Mouse (Mus musculus) frontal cortex, postnatal 14 days (tissue): ENCODE data around the gene Elac2.

ENCODE experiments used
- DNase-seq, 2 experiments: peaks; one replicate each; pipeline ENCODE4 v3.0.0; 2022; ENCODE audit warnings: low spot score in 2 of 2

The Elac2 gene

DNA sequence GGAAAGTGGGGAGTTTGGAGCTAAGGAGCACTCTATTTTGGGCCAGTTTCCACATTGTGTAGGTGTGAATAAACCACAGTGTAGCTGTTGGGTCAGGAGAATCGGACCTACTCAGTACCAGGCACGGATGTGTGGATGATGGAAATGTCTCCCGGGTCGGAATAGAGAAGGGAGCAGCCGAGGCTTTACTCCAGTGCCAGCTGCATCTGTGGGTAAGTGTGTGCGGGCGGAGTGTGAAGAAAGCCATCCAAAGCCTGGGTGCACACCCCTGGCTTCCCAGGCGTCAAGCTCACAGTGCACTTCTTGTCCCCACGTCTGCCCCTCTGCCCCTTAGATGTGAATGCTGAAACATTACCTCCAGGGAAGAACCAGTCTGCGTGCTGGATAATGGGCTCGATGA, 43.9 kb downstream of the Elac2 start:
- DNase-seq, result no peak

DNA sequence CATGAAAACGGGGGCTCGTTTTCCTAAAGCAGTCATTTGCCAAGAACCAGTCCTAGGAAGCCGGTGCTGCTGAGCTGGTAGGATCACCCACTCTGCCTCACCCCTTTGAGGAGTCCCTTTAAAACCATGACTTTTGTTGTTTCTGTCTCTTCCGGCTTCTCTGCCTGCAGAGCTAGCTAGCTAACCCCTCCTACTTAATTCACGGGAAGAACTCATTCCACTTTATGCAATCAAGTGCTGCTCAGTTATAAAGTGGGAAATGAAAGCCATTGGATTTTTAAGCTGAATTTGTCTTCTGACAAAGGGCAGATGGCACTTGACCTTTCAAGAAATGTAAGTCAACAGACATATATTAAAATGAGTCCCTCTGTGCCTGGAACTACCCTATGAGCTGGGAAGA, 49.2 kb downstream of the Elac2 start:
- no peak for DNase-seq

DNA sequence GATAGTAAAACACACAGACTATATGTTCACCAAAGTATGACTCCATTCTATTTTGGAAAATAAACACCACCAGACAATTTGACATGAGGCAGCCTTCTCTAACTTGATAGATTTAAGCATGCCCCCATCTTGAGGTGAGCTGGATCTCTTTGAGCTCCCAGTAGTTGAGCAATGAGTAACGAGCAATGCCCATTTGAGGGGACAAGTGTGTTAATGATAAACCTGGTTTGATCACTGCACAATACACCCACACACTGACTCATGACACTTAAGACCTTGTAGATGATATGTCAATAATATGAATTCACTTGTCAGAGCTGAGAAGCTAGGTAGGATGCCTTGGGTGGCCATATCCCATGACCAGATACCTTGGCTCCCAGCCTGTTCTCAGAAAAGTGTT, 51.4 kb downstream of the Elac2 start:
- no peak for DNase-seq

DNA sequence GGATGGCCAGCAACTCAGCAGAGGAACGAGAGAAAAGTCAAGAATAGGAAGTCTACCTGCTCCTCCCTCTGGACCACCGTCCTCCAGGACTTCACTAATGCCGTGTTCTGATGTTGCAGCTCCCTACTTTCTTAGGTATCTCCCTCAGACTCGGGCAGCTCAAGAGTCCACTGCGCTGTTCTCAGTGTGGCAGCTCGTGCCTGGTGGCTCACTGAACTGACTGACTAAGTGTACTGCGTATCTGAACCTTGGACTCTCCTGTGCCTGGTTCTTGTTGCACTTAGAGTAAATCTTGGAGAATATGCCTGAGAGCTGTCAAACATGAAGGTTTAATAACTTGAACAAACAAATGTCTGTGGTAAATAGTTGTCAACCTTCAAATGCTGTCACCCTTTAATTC, 53.4 kb downstream of the Elac2 start:
- no peak for DNase-seq

DNA sequence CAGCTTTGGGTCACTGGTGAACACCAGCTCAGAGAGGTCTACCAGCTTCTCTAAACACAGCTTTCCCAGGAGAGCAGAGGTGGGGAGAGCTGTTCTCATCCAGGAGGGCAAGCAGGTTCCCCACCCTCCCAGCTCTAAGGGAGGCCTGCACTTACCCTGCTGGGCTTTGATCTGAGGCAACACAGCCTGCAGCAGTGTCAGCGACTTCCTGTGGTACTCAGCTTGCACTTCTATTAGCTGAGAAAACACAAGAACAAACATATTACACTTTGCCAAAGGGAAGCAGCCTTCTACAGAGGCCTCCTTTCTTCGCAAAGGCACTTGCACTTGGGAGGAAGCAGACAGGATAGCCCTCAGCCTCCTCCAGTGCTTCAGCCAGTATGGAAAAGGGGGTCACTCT, 60.2 kb downstream of the Elac2 start:
- DNase-seq, result no peak

DNA sequence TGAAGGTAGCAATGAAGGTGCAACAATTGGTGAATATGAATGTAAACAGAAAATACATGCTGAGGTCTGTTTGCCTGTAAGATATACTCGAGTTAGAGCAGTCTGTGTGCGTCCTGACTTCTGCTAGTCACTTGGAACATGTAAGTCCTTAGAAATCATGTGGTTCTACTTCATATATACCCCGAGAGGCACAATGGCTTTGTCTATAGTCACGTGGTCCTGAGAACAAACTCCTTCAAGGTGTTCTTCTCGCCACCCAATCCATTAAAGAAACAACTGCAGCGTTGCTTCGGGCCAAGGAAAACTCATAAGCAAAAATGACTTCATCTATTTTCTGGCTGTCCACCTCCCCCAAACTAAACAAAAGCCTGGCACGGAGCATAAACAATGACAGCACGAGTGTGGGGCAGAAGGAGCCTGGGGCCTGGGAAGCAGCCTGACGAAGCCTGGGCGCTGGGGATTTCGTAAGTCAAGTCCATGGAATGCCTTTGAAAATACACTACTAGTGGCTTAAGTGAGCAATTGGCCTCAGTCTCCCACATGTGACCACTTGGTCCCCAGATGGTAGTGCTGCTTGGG, 60.8 kb downstream of the Elac2 start:
- no peak for DNase-seq

DNA sequence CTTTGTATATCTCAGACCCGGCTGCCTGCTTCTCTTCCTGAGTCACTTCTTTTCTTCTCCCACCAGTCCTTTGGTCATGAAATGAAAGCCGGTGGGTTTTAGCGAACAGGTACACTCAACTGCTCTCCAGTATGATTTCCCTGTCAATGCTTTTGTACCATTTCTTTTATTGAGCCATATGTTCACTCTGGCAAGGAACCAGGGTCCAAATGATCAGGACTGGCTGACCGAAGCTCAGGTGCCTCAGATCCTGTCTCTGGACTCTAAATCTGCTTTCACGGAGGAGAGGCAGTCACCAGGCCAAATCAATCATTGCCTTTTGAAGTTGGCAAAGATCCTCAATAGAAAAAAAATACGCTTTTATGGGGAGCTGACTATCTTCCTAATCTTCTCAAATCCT, 61.7 kb downstream of the Elac2 start:
- DNase-seq, result no peak

DNA sequence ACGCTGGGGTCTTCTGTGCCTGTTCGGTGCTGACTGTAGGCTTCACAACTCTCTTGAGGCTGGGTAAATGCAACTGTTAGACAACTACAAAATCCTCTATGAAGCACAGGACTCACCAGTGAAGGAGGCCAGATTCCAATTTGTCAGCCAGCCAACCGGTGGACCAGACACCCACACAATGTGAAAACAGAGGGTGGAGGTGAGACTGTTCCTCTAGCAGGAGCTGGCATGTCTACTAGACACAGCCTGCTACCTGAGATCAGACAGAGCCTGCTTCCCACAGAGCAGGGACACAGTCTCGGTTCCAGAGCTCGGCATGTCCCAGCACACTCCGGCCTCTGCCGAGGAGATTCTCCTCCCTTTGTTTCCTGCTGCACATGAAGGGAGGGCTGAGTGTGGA, 70.3 kb downstream of the Elac2 start:
- DNase-seq, result no peak

DNA sequence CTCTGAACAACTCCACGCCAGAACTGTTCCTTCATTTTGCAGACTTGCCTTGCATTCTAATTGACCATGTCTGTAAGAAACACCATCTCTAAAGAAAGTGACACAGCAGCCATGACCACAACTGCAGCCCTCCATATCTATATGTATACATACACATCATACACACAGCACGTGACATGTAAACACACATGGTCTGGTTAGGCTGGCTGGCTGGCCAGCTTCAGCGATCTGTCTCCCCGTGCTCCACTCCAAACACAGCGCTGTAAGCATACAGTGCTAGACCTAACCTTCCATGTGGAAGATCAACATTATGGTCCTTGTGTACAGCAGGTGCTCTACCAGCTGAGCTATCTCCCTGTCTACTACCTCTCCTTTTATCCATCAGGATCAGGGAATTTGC, 72.0 kb downstream of the Elac2 start:
- DNase-seq, result no peak
